Mouse (Mus musculus): ENCODE measurements around the gene Ciao1.
"Not testable (repeated sequence)": the region's sequence is repeated elsewhere in the genome, so short reads cannot be mapped to it uniquely, and the experiment has no call there.

Ciao1 gene

DNA sequence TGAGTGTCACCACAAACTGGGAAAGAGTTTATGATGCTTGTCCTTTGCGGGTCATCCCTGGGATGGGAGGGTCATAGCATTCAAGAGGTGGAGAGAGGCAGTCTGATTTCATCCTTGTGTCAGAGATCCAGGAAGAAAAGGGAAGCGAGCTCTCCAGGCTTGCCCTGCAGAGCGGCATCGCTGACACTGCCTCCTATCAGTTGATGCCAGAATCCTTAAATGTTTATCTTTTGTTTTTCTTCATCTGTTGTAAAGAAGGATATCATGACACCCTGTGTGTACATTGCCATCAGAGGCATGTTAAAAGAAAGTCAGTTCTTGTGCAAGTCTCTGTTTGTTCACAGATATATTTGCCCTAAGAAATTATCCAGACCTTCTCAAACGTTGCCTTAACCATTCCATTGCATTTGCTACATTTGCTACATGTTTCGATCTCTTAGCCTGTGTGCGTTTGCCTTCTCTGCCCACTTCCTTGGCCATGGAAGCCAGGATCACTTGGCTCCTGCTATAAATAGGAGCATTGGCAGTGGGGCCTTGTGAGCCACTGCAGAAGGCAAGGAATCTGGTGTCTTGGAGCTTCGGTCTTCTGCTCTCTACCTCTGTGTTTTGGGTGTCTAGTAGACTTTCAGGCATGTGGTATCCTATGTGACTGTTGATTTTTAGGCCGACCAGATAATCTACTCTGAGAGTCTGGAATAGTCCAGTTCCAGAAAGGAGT lies 2.8 kb upstream of the Ciao1 start:
- DNase-seq (ENCODE audit: extremely low read depth, low read depth, low spot score): no peak

DNA sequence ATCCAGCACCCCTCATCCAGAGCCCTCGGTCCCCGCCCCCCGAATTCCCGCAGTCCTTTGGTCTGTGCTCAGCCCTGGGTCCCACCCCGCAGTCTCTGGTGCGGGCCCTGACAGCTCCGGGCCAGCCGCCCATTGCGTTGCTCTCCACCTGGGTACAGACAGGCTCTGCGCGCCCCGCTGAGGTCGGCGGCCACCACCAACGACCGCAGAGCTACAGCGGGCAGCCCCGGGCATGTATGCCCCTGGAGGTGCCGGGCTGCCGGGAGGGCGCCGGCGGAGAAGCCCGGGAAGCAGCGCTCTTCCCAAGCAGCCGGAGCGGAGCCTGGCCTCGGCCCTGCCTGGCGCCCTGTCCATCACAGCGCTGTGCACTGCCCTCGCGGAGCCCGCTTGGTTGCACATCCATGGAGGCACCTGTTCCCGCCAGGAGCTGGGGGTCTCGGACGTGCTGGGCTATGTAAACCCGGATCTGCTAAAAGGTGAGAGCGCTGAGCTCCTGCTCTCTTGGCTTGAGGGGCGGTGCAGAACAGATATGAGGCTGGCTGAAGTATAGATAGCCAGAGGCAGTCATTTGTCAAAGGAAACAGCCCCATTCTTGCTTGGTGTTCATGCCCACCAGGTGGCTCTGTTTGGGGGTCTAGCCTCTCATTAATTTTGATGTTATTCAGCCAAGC lies 853 bp upstream of the Ciao1 start:
- DNase-seq (ENCODE audit: extremely low read depth, low read depth, low spot score): no peak

DNA sequence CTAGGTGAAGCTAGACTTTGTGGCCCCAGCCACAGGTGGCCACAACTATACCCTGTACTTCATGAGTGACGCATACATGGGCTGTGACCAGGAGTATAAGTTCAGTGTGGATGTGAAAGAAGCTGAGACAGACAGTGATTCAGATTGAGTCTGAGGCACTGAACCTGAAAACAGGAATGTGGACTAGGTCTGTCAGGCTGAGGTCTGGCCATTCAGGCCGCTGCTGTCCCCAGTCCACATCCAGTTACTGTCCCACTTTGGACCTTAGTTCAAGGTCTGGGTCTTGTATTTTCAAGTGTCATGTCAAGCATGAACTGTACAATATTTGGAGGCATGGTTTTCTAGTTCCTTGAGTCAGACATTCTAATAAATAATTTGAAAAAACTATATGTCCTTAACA lies 7.6 kb downstream of the Ciao1 start:
- DNase-seq (ENCODE audit: extremely low read depth, low read depth, low spot score): no peak

DNA sequence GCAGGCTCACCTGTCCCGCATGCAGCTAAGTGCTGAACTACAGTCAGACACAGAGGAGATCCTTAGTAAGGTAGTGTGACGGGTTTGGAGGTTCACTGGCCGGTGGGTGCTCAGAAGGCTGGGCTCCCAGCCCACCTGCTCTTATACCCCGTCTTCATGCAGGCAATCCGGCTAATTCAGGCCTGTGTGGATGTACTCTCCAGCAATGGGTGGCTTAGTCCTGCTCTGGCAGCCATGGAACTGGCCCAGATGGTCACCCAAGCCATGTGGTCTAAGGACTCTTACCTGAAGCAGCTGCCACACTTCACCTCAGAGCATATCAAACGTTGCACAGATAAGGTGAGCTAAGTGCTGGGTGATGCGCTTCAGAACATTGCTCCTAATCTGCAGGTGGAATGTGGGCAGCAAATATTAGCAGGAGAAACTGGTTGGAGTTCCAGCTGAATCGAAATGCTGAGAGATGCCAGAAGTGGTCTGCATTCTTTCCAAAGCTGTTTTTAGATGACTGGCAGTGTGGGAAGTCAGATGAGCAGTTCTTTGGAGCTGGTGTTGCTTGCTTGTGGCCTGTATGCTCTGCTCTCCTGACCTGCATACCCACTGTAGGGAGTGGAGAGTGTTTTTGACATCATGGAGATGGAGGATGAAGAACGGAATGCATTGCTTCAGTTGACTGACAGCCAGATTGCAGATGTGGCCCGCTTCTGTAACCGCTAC lies 9.6 kb downstream of the Ciao1 start:
- DNase-seq (ENCODE audit: extremely low read depth, low read depth, low spot score): no peak

DNA sequence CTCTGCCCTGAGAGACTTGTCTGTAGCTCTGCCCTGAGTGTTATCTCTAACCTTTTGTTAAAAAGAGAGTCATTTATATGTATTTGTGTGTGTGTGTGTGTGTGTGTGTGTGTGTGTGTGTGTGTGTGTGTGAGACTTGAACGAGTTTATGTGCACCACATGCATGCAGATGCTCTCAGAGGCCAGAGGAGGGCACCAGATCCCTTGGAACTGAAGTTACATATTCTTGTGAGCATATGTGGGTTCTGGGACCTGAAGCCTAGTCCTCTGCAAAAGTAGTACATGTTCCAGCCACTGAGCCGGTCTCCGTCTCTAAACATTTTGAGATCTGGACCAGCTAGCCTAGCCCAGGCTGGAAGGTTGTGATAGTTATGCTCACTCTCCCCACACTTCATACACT lies 22.4 kb downstream of the Ciao1 start:
- no peak for DNase-seq (ENCODE audit: extremely low read depth, low read depth, low spot score)

DNA sequence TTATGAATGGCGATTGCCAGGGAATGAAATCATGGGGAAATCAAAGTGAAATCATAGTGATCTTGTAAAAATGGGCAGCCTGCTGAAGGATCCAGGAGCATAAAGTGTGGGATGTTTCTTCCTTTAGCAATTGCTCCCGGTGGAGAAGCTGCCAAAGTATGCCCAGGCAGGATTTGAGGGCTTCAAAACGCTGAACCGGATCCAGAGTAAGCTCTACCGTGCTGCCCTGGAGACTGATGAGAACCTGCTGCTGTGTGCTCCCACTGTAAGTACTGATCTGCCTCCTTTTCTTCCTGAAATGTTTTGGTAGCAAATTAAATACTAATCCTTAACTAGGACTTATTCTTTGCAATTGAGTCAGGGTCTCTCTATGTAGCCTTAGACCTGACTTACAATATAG lies 29.9 kb downstream of the Ciao1 start:
- no peak for DNase-seq (ENCODE audit: extremely low read depth, low read depth, low spot score)

DNA sequence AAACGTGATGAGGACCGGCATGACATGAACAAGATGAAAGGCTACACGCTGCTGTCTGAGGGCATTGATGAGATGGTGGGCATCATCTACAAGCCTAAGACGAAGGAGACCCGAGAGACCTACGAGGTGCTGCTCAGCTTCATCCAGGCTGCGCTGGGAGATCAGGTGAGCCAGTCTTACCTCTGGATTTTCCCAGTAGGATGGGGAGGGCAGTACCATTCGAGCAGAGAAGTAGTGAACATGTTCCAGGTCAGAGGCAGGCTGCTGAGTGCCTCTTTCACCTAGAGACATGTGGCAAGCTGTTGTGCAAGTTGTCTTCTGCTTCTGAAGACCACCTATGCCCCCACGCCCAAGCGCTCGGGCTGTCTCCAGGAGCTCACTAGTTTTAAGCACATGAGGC lies 36.9 kb downstream of the Ciao1 start:
- no peak for DNase-seq (ENCODE audit: extremely low read depth, low read depth, low spot score)

DNA sequence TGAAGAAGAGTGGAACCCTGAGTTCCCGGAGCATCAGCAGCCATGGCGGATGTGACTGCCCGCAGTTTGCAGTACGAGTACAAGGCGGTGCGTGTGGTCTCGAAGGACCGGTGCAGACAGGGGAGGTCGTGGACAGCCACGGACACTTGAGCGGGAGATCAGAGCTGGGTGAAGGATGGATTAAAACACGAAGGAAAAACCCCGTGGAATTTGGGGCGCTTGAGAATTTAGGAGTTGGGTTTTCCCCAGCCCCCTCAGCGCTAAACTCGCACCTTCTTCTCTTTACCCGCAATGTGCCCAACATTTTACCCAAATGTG lies 39.2 kb downstream of the Ciao1 start:
- DNase-seq (ENCODE audit: extremely low read depth, low read depth, low spot score): no peak

DNA sequence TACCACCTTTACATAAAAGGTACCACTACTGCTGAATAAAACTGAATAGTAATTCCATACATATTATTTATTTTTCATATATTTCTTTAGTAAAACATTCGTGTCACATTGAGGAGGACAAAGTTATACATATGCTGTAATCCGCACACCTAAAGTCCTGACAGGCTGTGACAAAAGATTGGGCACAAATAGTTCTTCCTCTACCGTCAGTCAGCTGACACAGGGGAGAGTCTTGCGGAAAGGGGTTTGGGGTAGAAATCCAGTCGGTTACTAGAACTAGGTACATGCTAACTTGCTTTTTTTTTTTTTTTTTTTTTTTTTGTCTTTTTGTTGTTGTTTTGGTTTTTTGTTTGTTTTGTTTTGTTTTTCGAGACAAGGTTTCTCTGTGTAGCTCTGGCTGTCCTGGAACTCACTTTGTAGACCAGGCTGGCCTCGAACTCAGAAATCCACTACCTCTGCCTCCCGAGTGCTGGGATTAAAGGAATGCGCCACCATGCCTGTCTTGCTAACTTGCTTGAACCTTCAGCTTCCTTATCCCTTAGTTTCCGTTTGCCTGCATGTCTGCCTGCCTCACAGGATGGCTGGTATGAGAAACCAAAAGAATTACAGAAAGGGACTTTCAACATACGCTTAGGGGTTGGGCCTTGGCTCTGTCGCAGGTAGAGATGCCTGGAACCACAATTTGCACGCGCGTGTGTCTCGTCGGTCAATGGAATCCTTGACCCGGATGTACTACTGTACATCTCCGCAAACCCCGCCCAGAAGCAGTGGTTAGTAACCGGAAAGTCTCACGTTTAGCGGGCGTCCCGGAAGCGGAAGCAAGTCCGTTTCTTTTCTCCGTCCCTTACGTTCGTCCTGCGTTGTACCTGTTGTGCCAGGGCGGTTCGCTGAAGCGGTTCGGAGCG lies 39.8 kb downstream of the Ciao1 start, which contains the start of the genes 1810024B03Rik and Snrnp200:
TSS of gene 1810024B03Rik (minus strand) at position 734 of the 905 bp plus-strand sequence.
TSS of gene Snrnp200 (plus strand) at position 840 of the 905 bp plus-strand sequence.
- DNase-seq (ENCODE audit: extremely low read depth, low read depth, low spot score): peak; percentile 81

DNA sequence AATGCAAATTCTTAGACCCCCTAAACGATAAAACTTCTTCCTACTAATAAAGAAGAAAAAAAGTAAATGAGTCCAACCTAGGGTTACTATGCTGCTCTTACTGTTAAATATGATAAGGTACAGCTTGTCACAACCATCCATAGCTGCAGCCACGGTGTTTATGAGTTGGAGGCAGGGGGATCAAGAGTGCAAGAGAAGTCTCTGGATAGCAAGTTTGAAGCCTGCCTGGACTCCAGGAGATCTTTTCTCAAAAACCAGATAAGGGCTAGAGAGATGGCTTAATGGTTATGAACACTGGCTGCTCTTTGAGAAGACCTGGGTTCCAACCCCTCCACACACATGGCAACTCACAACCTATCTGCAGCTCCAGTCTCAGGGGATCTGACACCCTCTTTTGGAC lies 40.7 kb downstream of the Ciao1 start:
- no peak for DNase-seq (ENCODE audit: extremely low read depth, low read depth, low spot score)

DNA sequence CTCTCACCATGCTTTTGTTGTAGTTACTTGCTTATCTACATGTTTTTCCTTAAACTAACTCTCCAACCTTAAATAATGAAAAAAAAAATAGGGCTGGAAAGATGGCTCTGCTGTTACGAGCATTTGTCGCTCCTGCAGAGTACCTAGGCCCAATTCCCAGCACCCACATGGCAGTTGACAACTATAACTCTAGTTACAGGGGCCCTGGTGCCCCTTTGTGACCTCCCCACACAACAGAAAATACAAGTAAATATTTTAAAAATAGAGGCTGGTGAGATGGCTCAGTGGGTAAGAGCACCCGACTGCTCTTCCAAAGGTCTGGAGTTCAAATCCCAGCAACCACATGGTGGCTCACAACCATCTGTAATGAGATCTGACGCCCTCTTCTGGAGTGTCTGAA lies 41.7 kb downstream of the Ciao1 start:
- DNase-seq (ENCODE audit: extremely low read depth, low read depth, low spot score): not testable (repeated sequence)

DNA sequence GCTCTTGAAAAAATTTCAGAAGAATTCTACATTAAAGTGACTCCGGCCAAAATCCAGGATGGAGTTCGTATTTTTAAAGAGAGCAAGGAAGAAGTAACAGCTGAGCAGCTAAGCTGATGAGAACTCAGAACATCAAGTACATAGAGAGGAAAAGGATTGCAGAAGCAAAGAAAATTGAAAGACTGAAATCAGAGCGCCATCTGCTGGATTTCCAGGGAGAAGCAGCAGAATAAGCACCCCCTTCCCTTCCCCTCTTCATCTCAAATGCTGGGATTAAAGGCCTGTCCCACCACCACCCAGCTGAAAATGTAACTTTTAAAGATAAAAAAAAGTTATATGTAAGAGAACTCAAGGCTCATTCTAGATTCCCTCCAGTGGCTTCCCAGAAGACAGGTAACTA lies 42.7 kb downstream of the Ciao1 start:
- DNase-seq (ENCODE audit: extremely low read depth, low read depth, low spot score): no peak

Data from fat pad, adult 2 months (tissue).